Mouse (Mus musculus): ENCODE data around the gene Slc12a6.
A peak's percentile ranks its signal among the peaks of the same experiment; 100 is the strongest.

The Slc12a6 gene

GRCm38 (mm10) chr2:112265448-112266241 is at the start of gene Slc12a6:
Gene Slc12a6, plus strand, starts transcription at chr2:112265825.
- DNase-seq (ENCODE audit: low spot score) = peak; percentile 83

GRCm38 (mm10) chr2:112215977-112216376 is 49.6 kb upstream of the Slc12a6 start:
- peak; percentile 19 for DNase-seq (ENCODE audit: low spot score)

GRCm38 (mm10) chr2:112217614-112218013 is 48.0 kb upstream of the Slc12a6 start:
- no peak for DNase-seq (ENCODE audit: low spot score)

GRCm38 (mm10) chr2:112220880-112221279 is 44.7 kb upstream of the Slc12a6 start:
- no peak for DNase-seq (ENCODE audit: low spot score)

- no peak for DNase-seq (ENCODE audit: low spot score)
Observed at GRCm38 (mm10) chr2:112222607-112223006, 43.0 kb upstream of the Slc12a6 start.

- no peak for DNase-seq (ENCODE audit: low spot score)
Observed at GRCm38 (mm10) chr2:112224356-112224755, 41.3 kb upstream of the Slc12a6 start.

- DNase-seq (ENCODE audit: low spot score) = no peak
Observed at GRCm38 (mm10) chr2:112232623-112233022, 33.0 kb upstream of the Slc12a6 start.

- DNase-seq (ENCODE audit: low spot score) = no peak
Observed at GRCm38 (mm10) chr2:112236620-112237019, 29.0 kb upstream of the Slc12a6 start.

- no peak for DNase-seq (ENCODE audit: low spot score)
Observed at GRCm38 (mm10) chr2:112238006-112238405, 27.6 kb upstream of the Slc12a6 start.

GRCm38 (mm10) chr2:112239212-112239934 is 26.3 kb upstream of the Slc12a6 start, which contains the start of gene Lpcat4:
Gene Lpcat4, plus strand, starts transcription at chr2:112239468.
- DNase-seq (ENCODE audit: low spot score) = peak; percentile 83

- no peak for DNase-seq (ENCODE audit: low spot score)
Observed at GRCm38 (mm10) chr2:112239935-112240721, 25.5 kb upstream of the Slc12a6 start.

GRCm38 (mm10) chr2:112241787-112242186 is 23.8 kb upstream of the Slc12a6 start:
- DNase-seq (ENCODE audit: low spot score) = no peak

- no peak for DNase-seq (ENCODE audit: low spot score)
Observed at GRCm38 (mm10) chr2:112245307-112245706, 20.3 kb upstream of the Slc12a6 start.

GRCm38 (mm10) chr2:112246193-112246592 is 19.4 kb upstream of the Slc12a6 start:
- DNase-seq (ENCODE audit: low spot score) = no peak

GRCm38 (mm10) chr2:112247323-112247722 is 18.3 kb upstream of the Slc12a6 start:
- no peak for DNase-seq (ENCODE audit: low spot score)

- no peak for DNase-seq (ENCODE audit: low spot score)
Observed at GRCm38 (mm10) chr2:112249780-112250453, 15.7 kb upstream of the Slc12a6 start.

GRCm38 (mm10) chr2:112254675-112255515 is 10.7 kb upstream of the Slc12a6 start:
- no peak for DNase-seq (ENCODE audit: low spot score)

GRCm38 (mm10) chr2:112259241-112259962 is 6.2 kb upstream of the Slc12a6 start, which contains the start of gene Nutm1:
Gene Nutm1, minus strand, starts transcription at chr2:112259291.
- DNase-seq (ENCODE audit: low spot score) = no peak

GRCm38 (mm10) chr2:112261748-112262653 is 3.6 kb upstream of the Slc12a6 start, which contains the start of gene Nop10:
Gene Nop10, plus strand, starts transcription at chr2:112261926.
- DNase-seq (ENCODE audit: low spot score) = peak; percentile 88
